Mouse (Mus musculus): ENCODE results near the gene Ube2cbp.

GRCm38 (mm10) chr9:86330591-86330990, 134.2 kb downstream of the Ube2cbp start:
- TF ChIP-seq CTCF (IDR thresholded peaks at IDR 0.05; ENCODE audit: low read depth) = no peak
- no peak for TF ChIP-seq EP300 (optimal IDR thresholded peaks at IDR 0.05)

All from stomach, postnatal 0 days (tissue).